Mouse (Mus musculus): ENCODE data around the gene Pla2g2e.

DNA sequence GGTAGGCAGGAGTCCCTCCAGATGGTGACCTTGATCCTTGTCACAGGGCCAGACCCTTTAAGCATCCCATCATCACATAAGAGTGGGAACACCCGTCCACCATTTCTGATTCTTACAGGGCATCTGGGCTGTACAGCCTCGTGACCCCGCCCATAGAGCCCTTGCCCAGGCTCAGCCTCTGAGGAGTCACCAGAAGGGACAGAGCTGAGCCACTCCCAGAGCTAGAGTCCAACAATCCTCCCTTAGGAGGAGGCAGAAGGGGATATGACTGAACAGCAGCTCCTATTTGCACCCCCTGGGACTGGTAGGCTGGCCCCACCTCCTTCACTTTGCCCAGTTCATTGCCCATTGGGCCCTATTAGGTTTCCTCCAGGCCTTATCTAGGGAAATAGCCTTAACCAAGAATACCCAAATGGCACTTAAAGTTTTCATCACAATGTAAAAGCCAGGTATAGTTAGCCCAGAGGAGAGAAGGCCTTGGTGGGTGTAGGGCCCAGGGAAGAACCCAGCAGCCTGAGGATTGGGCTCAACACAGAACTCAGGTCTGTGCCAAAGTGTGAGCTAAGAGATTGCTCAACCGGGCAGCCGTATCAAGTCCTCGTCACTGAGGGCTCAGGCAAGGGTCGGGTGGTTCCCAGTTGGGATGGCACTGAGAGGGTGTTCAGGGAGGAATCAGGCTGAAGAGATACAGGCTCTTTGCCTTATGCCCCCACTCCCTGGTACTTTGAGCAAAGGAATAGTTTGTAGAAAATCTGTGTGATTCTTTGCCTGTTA is 3.3 kb downstream of the Pla2g2e start:
- no peak for TF ChIP-seq GATA1 (IDR thresholded peaks at IDR 0.05; ENCODE audit: low read length)
- TF ChIP-seq TAL1 (IDR thresholded peaks at IDR 0.05; ENCODE audit: low read length) = no peak
